Mouse (Mus musculus) urinary bladder, postnatal 36 days (tissue): ENCODE measurements around the gene Gm266.

Source experiments
- DNase-seq, 2 experiments: peaks; one replicate each; pipeline ENCODE4 v3.0.0; 2022; ENCODE audit warnings: low spot score in 2 of 2, mixed read lengths in 1 of 2

The Gm266 gene

GRCm38 (mm10) chr12:111436640-111437039 is 49.0 kb downstream of the Gm266 start:
- DNase-seq, result no peak

- DNase-seq, result no peak
Observed at GRCm38 (mm10) chr12:111436170-111436569, 49.5 kb downstream of the Gm266 start.

- DNase-seq, result no peak
Observed at GRCm38 (mm10) chr12:111434745-111435327, 50.8 kb downstream of the Gm266 start.
